Mouse (Mus musculus) olfactory bulb, adult 2 months (tissue): ENCODE measurements around the gene Ankrd33. TPM values are rescaled to one million over a fixed set of nuclear protein-coding genes. Genes with fewer than 3 reads are reported as not detected.

Experiments
- H3K27ac ChIP-seq: fragments of 200-500 bp; 2 replicates; pipeline ENCODE4 v1.5.1; 2012; ENCODE audit warnings: low read depth, low read length; ENCODE audit not compliant: insufficient read depth
- H3K4me1 ChIP-seq: fragments of 200-500 bp; 2 replicates; pipeline ENCODE4 v1.6.1; 2012; ENCODE audit warnings: low read length; ENCODE audit not compliant: control insufficient read depth, insufficient read depth
- H3K4me3 ChIP-seq: fragments of 200-500 bp; 2 replicates; pipeline ENCODE4 v1.5.1; 2012; ENCODE audit warnings: mild to moderate bottlenecking, low read depth, low read length, moderate library complexity; ENCODE audit not compliant: insufficient read depth
- CTCF ChIP-seq: fragments of 200-500 bp; IDR thresholded peaks from 2 replicates; pipeline ENCODE4 v1.5.1; 2012; ENCODE audit warnings: low read depth, mild to moderate bottlenecking, low read length, moderate library complexity; ENCODE audit not compliant: insufficient read depth
- POLR2A ChIP-seq: fragments of 200-500 bp; IDR thresholded peaks from 2 replicates; pipeline ENCODE4 v1.6.1; 2012; ENCODE audit warnings: mild to moderate bottlenecking, low read depth, low read length, moderate library complexity; ENCODE audit not compliant: insufficient read depth
- WGBS: fragments of 180-500 bp; shearing (Covaris S2); methylation state at CpG from one replicate; pipeline ENCODE4 v1.1.7; 2018; 5-methylcytosine and 5-hydroxymethylcytosine counted together
- polyA plus RNA-seq: library from polyadenylated mRNA; stranded (reverse); fragments of >200 nt; gene quantifications from 2 replicates; pipeline ENCODE4 v1.2.4, GENCODE M21; 2012; ENCODE audit warnings: low replicate concordance; ENCODE audit not compliant: missing spikeins, insufficient read depth, insufficient read length

The Ankrd33 gene
- polyA plus RNA-seq, 1 experiment, result not detected

DNA sequence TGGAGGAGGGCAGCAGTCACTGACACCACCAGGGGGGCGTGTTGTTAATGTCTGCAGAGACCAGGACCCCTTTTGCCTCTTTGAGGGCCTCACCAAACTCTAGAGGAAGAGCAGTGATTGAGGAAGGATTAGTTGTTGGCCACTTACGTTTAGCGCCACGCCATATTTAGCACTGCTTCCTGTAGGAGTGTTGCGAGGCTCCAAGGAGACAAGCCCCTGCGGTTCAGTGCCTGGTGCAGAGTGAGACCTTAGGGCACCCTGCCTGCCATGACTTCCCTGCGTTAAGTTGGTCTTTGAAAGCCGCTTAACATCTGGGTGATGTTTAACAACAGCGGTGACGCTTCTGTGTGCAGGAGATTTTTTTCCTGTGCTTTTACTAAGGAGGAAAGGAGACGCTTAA lies 15.9 kb downstream of the Ankrd33 start:
- Histone ChIP-seq H3K4me3 (peak overlapping the region; percentile 8; the same call in 1 of the 2 replicates), H3K4me1 (peaks cover 16% of the 10 kb centered on the region), H3K27ac (no peak overlapping the region)
- 39% methylated on average over 11 of the region's 11 CpGs for WGBS
- no peak for TF ChIP-seq POLR2A
- no peak for TF ChIP-seq CTCF

DNA sequence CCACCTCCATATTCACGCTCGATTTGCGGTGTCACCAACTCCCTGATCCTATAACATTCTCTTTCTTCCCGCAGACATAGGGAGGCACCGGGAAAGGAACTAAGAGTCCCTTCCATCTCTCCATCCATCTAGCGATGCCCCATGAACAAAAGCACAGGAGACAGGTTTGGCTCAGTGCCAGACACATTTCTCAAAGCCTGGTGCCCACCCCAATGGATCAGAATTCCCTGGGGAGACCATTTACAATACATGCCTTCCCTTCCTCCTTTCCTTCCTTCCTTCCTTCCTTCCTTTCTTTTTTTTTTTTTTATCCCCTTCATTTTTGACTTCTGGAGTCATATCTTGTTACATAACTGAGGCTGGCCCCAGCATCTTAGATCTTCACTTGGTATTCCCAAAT lies 16.5 kb downstream of the Ankrd33 start:
- TF ChIP-seq POLR2A (no peak), CTCF (no peak)
- peaks cover 16% of the 10 kb centered on the region for H3K4me1 ChIP-seq
- H3K27ac ChIP-seq, result no peak overlapping the region
- WGBS, result 52% methylated on average over 6 of the region's 6 CpGs
- H3K4me3 ChIP-seq, result 0 out of 2 replicates have a peak overlapping the region, but pooled peaks have one; percentile 8

DNA sequence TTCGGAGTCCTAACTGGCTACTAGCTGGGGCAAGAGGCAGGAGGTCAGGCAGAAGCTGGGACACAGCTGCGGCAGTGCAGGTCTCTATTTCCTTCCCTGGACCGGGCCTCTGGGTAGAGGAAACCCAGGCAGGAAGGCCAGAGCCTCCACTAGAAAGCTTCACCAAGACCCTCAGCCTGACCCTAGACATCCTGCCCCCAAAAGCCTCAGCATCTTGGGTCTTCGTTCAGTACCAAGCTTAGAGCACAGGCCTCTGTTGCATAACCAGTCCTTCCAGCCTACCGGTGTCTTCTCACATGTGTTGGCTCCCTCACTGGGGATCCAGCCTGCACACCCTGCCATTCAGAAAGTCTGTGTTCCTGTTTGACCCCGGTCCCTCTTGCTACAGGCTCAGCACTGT lies 17.2 kb downstream of the Ankrd33 start:
- H3K4me3 ChIP-seq, result no peak overlapping the region
- H3K27ac ChIP-seq, result no peak overlapping the region
- peaks cover 16% of the 10 kb centered on the region for H3K4me1 ChIP-seq
- TF ChIP-seq POLR2A (no peak), CTCF (no peak)
- WGBS, result 77% methylated on average over 6 of the region's 6 CpGs

DNA sequence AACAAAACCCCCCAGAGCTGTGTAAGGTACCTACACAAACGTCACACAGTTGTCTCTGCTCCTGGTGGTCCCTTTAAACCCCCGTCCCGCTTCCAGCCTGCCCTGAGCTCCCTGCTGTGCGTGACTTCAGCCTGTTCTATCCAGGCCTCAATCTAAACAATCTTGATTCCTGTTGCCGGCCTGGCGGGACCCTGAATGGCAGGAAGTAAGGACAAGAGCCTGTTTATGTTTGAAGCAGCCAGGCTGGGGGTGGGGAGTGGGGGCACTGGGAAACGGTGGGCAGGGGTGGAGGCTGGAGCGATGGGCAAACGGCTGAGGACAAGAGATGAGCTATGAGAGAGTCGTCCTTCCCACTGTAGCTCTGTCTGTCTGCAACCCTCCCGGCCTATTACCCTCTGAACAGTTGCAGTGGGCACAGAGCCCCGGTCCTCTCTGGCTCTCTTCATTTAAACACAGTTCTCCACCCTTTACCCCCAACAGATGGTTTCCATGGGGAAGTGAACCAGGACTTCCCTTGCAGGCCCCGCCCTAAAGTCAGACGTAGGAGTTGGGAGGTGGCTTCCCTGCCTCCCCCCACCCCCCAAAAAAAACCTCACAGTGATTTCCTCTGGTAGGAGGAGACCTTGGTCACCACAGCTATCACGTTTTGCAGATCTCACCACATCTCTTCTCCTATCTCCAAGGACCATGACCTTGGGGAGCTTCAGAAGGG lies 18.6 kb downstream of the Ankrd33 start:
- Histone ChIP-seq H3K4me1 (peaks cover 8% of the 10 kb centered on the region; the same call in 1 of the 2 replicates), H3K4me3 (no peak overlapping the region), H3K27ac (no peak overlapping the region)
- WGBS, result 62% methylated on average over 15 of the region's 15 CpGs
- TF ChIP-seq CTCF (no peak), POLR2A (no peak)

DNA sequence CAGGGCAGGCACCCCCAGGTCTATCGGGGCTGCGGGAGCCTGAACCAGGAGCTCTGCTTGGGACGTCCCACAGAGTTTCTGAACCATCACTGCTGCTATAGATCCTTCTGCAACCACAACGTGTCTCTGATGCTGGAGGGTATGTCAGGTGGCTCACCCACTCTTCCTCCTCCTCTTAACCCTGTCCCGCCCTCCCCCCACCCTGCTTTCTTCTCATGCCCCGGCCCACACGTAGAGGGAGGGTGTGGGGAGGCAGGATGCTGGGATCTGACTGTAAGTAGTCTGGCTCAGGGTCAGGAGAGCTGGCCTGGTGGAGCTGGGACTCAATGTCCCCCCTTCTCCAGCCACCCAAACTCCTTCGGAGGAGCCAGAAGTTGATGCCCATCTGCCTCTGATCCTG lies 19.9 kb downstream of the Ankrd33 start:
- Histone ChIP-seq H3K4me3 (no peak overlapping the region), H3K27ac (no peak overlapping the region), H3K4me1 (peaks cover 18% of the 10 kb centered on the region)
- 77% methylated on average over 8 of the region's 8 CpGs for WGBS
- TF ChIP-seq CTCF, result no peak

DNA sequence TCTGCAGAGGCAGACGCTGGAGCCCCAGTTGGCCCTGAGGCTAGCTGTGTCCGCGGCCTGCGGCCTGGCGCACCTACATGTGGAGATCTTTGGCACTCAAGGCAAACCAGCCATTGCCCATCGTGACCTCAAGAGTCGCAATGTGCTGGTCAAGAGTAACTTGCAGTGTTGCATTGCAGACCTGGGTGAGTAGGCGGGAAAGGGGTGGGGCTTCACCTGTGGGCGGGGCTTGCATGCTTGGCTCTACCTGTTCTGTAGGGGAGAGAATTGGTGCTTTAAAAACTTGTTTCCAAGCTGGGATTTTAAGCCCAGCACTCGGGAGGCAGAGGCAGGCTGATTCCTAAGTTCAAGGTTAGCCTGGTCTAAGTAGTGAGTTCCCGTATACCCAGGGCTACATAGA lies 21.9 kb downstream of the Ankrd33 start:
- TF ChIP-seq CTCF (no peak), POLR2A (no peak)
- H3K4me1 ChIP-seq, result peaks cover 10% of the 10 kb centered on the region
- WGBS, result 86% methylated on average over 11 of the region's 11 CpGs
- H3K27ac ChIP-seq, result no peak overlapping the region
- no peak overlapping the region for H3K4me3 ChIP-seq

DNA sequence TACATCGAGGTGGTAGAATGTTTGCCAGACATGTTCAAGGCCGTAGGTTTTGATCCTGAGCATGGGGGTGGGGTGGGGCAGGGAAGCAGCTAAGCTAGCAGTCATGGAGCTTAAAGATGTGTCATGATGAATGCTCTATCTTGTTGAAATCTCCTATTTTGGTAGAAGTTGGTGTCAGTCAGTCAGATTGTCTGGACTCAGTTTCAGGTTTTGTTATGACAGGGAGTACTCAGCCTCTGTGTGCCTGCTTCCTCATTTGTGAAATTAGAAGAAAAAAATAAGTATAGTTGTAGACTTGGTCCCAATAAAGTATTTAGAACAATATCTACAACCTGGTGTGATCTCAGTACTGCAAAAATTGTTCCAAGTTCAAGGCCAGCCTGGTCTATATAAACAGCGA lies 23.1 kb downstream of the Ankrd33 start:
- H3K27ac ChIP-seq, result no peak overlapping the region
- H3K4me1 ChIP-seq, result peaks cover 20% of the 10 kb centered on the region
- H3K4me3 ChIP-seq, result no peak overlapping the region
- WGBS, result 86% methylated on average over 3 of the region's 3 CpGs
- TF ChIP-seq POLR2A (no peak), CTCF (no peak)

DNA sequence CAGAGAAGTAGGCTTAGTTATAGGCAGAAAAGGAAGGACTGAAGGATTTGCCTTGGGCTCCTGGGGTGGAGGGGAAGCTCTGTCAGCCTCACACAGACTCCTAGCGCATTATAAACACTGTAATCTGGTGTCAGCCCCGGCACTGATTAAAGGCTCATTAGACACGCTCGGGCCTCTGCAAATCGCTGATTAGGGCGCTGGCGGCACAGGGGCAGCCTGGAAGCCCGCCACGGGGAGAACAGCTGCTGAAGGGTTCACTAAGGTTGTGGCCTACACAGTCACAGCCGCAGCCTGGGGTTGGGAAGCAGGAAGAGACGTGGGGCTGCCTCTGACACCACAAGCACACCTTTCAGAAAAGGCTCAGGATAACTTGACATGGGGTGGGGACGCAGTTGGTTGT lies 24.3 kb downstream of the Ankrd33 start:
- Histone ChIP-seq H3K4me1 (peaks cover 21% of the 10 kb centered on the region), H3K27ac (no peak overlapping the region), H3K4me3 (no peak overlapping the region)
- 15% methylated on average over 12 of the region's 12 CpGs for WGBS
- TF ChIP-seq POLR2A (no peak), CTCF (no peak)

DNA sequence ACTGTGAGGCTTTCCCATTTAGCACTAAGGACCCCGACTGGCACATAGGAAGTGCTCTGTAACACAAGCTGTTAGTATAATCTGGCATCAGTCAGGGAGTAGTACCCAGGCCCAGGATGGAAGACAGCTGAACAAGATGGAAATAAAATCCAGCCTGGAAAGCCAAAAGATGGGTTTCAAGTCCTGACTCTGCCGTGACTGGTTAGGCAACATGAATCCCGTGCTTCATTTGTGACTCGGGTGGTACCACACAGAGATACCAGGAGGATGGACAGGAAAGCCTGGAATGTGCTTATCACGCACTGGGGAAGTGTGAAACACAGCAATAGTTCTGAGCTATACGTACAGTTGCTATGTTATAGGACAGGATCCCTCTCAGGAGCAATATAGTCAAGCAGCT lies 25.0 kb downstream of the Ankrd33 start:
- no peak overlapping the region for H3K4me3 ChIP-seq
- H3K27ac ChIP-seq, result no peak overlapping the region
- TF ChIP-seq CTCF (no peak), POLR2A (no peak)
- peaks cover 28% of the 10 kb centered on the region for H3K4me1 ChIP-seq
- WGBS, result 75% methylated on average over 6 of the region's 6 CpGs

DNA sequence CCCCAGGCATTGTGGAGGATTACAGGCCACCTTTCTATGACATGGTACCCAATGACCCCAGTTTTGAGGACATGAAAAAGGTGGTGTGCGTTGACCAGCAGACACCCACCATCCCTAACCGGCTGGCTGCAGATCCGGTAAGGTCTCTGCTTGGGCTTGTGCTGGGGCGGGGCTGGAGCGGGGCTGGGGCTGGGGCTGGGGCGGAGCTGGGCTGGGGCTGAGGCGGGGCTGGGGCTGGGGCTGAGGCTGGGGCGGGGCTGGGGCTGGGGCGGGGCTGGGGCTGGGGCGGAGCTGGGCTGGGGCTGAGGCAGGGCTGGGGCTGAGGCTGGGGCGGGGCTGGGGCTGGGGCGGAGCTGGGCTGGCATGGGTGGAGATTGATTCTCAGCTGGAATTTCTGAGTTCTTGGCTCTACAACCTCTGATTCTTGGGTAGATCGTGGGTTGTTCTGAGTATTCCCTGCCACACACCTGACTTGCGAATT lies 25.5 kb downstream of the Ankrd33 start:
- WGBS, result 37% methylated on average over 9 of the region's 14 CpGs
- TF ChIP-seq POLR2A (no peak), CTCF (no peak)
- Histone ChIP-seq H3K4me1 (peaks cover 33% of the 10 kb centered on the region), H3K27ac (no peak overlapping the region), H3K4me3 (no peak overlapping the region)
